Mouse (Mus musculus) forebrain, embryonic 11.5 days (tissue): Measurements from ENCODE around the gene Mospd3. TPM values are rescaled to one million over a fixed set of nuclear protein-coding genes. Genes with fewer than 3 reads are reported as not detected.

Experiments
- ATAC-seq: fragments of 200-750 bp; cut with Nextera tagmentation; replicated peaks from 2 replicates; pipeline ENCODE4 v1.8.0; 2017; ENCODE audit warnings: moderate TSS enrichment; ENCODE audit not compliant: low FRiP score
- DNase-seq: peaks from one replicate; pipeline ENCODE4 v3.0.0-alpha.2; 2017; ENCODE audit warnings: low spot score
- H3K27ac ChIP-seq: fragments of 300-500 bp; sonication (generic); 2 replicates; pipeline ENCODE4 v1.5.1; 2014; ENCODE audit warnings: low read depth, low read length
- H3K27me3 ChIP-seq: fragments of 300-500 bp; sonication (generic); 2 replicates; pipeline ENCODE4 v1.6.1; 2014; ENCODE audit warnings: mild to moderate bottlenecking, low read length, mixed read lengths; ENCODE audit not compliant: control insufficient read depth, insufficient read depth
- H3K36me3 ChIP-seq: fragments of 300-500 bp; sonication (generic); 2 replicates; pipeline ENCODE4 v1.6.1; 2014; ENCODE audit warnings: mild to moderate bottlenecking, low read length, moderate library complexity, mixed read lengths; ENCODE audit not compliant: control insufficient read depth, insufficient read depth
- H3K4me1 ChIP-seq: fragments of 300-500 bp; sonication (generic); replicated peaks from 2 replicates; pipeline ENCODE4 v1.6.1; 2014; ENCODE audit warnings: low read length, mixed read lengths; ENCODE audit not compliant: control insufficient read depth, insufficient read depth
- H3K4me2 ChIP-seq: fragments of 300-500 bp; sonication (generic); 2 replicates; pipeline ENCODE4 v1.6.1; 2014; ENCODE audit warnings: low read depth, mild to moderate bottlenecking, low read length, moderate library complexity, mixed read lengths; ENCODE audit not compliant: severe bottlenecking
- H3K4me3 ChIP-seq: fragments of 300-500 bp; sonication (generic); 2 replicates; pipeline ENCODE4 v1.5.1; 2014; ENCODE audit warnings: low read depth, low read length
- H3K9ac ChIP-seq: fragments of 300-500 bp; sonication (generic); 2 replicates; pipeline ENCODE4 v1.6.1; 2014; ENCODE audit warnings: low read length
- H3K9me3 ChIP-seq: fragments of 300-500 bp; sonication (generic); 2 replicates; pipeline ENCODE4 v1.6.1; 2016; ENCODE audit warnings: low read length, mixed read lengths; ENCODE audit not compliant: control insufficient read depth
- WGBS: fragments of 180-500 bp; shearing (Covaris S2); extraction: QIAGEN DNeasy Blood & Tissue Kit; methylation state at CpG from one replicate; pipeline ENCODE4 v1.1.7; 2014; 5-methylcytosine and 5-hydroxymethylcytosine counted together
- polyA plus RNA-seq: library from polyadenylated mRNA; unstranded; fragments of >200 nt; fragmentation: Nextera tagmentation; extraction: Ambion mirVana; gene quantifications from 2 replicates; pipeline ENCODE4 v1.2.1, GENCODE M21; 2014

Gene Mospd3
- polyA plus RNA-seq, 1 experiment from 2014 or later = 20.3 TPM

GRCm38 (mm10) chr5:137642886-137643285, 42.0 kb upstream of the Mospd3 start:
- Histone ChIP-seq H3K4me1 (peaks cover 5% of the 10 kb centered on the region; the same call in 1 of the 2 replicates), H3K36me3 (peaks cover 9% of the 10 kb centered on the region), H3K4me3 (no peak overlapping the region), H3K9ac (no peak overlapping the region), H3K9me3 (no peaks in the 10 kb centered on the region), H3K27ac (no peak overlapping the region), H3K4me2 (no peak overlapping the region), H3K27me3 (peaks cover 27% of the 10 kb centered on the region)
- WGBS = 47% methylated on average over 4 of the region's 4 CpGs
- DNase-seq (no peak), ATAC-seq (no peak)

- DNase-seq = no peak
- Histone ChIP-seq H3K36me3 (peaks cover 9% of the 10 kb centered on the region), H3K9ac (no peak within 1 kb of the TSS)
Observed at GRCm38 (mm10) chr5:137641054-137641453, 40.2 kb upstream of the Mospd3 start, which contains the start of gene Sap25. Sap25 (plus strand) TSS chr5:137641334.

GRCm38 (mm10) chr5:137639472-137639871, 38.6 kb upstream of the Mospd3 start:
- no peaks in the 10 kb centered on the region for H3K4me1 ChIP-seq
- H3K27me3 ChIP-seq = peaks cover 10% of the 10 kb centered on the region
- no peaks in the 10 kb centered on the region for H3K9me3 ChIP-seq
- no peak for ATAC-seq
- H3K9ac ChIP-seq = no peak overlapping the region
- H3K27ac ChIP-seq = no peak overlapping the region
- H3K4me3 ChIP-seq = no peak overlapping the region
- WGBS = 89% methylated on average over 7 of the region's 7 CpGs
- H3K4me2 ChIP-seq = no peak overlapping the region
- peaks cover 12% of the 10 kb centered on the region for H3K36me3 ChIP-seq
- no peak for DNase-seq

More at GRCm38 (mm10) chr5:137641054-137641453, 40.2 kb upstream of the Mospd3 start, which contains the start of gene Sap25:
- H3K4me2 ChIP-seq = no peak within 1 kb of the TSS
- peaks cover 5% of the 10 kb centered on the region; the same call in 1 of the 2 replicates for H3K4me1 ChIP-seq
- no peaks in the 10 kb centered on the region for H3K9me3 ChIP-seq
- no peak for ATAC-seq
- H3K27ac ChIP-seq = no peak within 1 kb of the TSS
- 89% methylated on average over 19 of the region's 19 CpGs for WGBS
- peaks cover 25% of the 10 kb centered on the region for H3K27me3 ChIP-seq
- no peak within 1 kb of the TSS for H3K4me3 ChIP-seq

- DNase-seq = no peak
- peaks cover 14% of the 10 kb centered on the region for H3K4me1 ChIP-seq
- no peak overlapping the region for H3K4me2 ChIP-seq
- no peak overlapping the region for H3K4me3 ChIP-seq
- H3K36me3 ChIP-seq = peaks cover 3% of the 10 kb centered on the region; the same call in 1 of the 2 replicates
- no peaks in the 10 kb centered on the region for H3K27me3 ChIP-seq
- H3K9ac ChIP-seq = no peak overlapping the region
- no peaks in the 10 kb centered on the region for H3K9me3 ChIP-seq
- H3K27ac ChIP-seq = no peak overlapping the region
- ATAC-seq = no peak
- WGBS = 84% methylated on average over 12 of the region's 12 CpGs
Observed at GRCm38 (mm10) chr5:137633397-137634084, 32.7 kb upstream of the Mospd3 start.

- H3K27ac ChIP-seq = no peak overlapping the region
- H3K27me3 ChIP-seq = no peaks in the 10 kb centered on the region
- 76% methylated on average over 4 of the region's 4 CpGs for WGBS
- H3K4me2 ChIP-seq = no peak overlapping the region
- H3K4me1 ChIP-seq = peaks cover 14% of the 10 kb centered on the region
- H3K9ac ChIP-seq = no peak overlapping the region
- no peak for DNase-seq
- H3K36me3 ChIP-seq = peaks cover 3% of the 10 kb centered on the region; the same call in 1 of the 2 replicates
- H3K4me3 ChIP-seq = no peak overlapping the region
- ATAC-seq = no peak
- H3K9me3 ChIP-seq = no peaks in the 10 kb centered on the region
Observed at GRCm38 (mm10) chr5:137631591-137631990, 30.7 kb upstream of the Mospd3 start.

- Histone ChIP-seq H3K36me3 (peaks cover 3% of the 10 kb centered on the region; the same call in 1 of the 2 replicates), H3K4me2 (peak overlapping the region; percentile 86; the same call in 1 of the 2 replicates)
- DNase-seq = no peak
Observed at GRCm38 (mm10) chr5:137631171-137631570, 30.3 kb upstream of the Mospd3 start.

GRCm38 (mm10) chr5:137630602-137631001, 29.7 kb upstream of the Mospd3 start:
- Histone ChIP-seq H3K36me3 (peaks cover 3% of the 10 kb centered on the region; the same call in 1 of the 2 replicates), H3K27ac (no peak overlapping the region), H3K27me3 (no peaks in the 10 kb centered on the region), H3K4me1 (peaks cover 14% of the 10 kb centered on the region), H3K4me2 (peak overlapping the region; percentile 86), H3K9ac (0 out of 2 replicates have a peak overlapping the region, but pooled peaks have one; percentile 84), H3K9me3 (no peaks in the 10 kb centered on the region), H3K4me3 (no peak overlapping the region; the same call in 1 of the 2 replicates)
- DNase-seq = no peak
- ATAC-seq = no peak
- WGBS = 64% methylated on average over 3 of the region's 3 CpGs

More at GRCm38 (mm10) chr5:137631171-137631570, 30.3 kb upstream of the Mospd3 start:
- ATAC-seq = no peak
- Histone ChIP-seq H3K9ac (no peak overlapping the region), H3K4me1 (peaks cover 14% of the 10 kb centered on the region), H3K27me3 (no peaks in the 10 kb centered on the region), H3K27ac (no peak overlapping the region), H3K4me3 (no peak overlapping the region), H3K9me3 (no peaks in the 10 kb centered on the region)
- WGBS = 82% methylated on average over 9 of the region's 9 CpGs

GRCm38 (mm10) chr5:137629906-137630545, 29.2 kb upstream of the Mospd3 start:
- no peaks in the 10 kb centered on the region for H3K9me3 ChIP-seq
- peaks cover 14% of the 10 kb centered on the region for H3K4me1 ChIP-seq
- ATAC-seq (no peak), DNase-seq (no peak)
- H3K36me3 ChIP-seq = no peaks in the 10 kb centered on the region
- peak overlapping the region; percentile 84 for H3K9ac ChIP-seq
- peak overlapping the region; percentile 82 for H3K4me3 ChIP-seq
- no peak overlapping the region for H3K27ac ChIP-seq
- H3K4me2 ChIP-seq = peak overlapping the region; percentile 86
- no peaks in the 10 kb centered on the region for H3K27me3 ChIP-seq
- 29% methylated on average over 6 of the region's 6 CpGs for WGBS
